Mouse (Mus musculus): ENCODE results near the gene Osbpl9.

The Osbpl9 gene

GRCm38 (mm10) chr4:109201582-109202424 lies at the start of gene Osbpl9:
Gene Osbpl9, minus strand, starts transcription at chr4:109202272.
- in situ Hi-C loops (cut with MseI, MboI): no loop called here

- in situ Hi-C loops (cut with MseI, MboI): no loop called here
Measured at GRCm38 (mm10) chr4:109251605-109252004, 49.5 kb upstream of the Osbpl9 start.

GRCm38 (mm10) chr4:109245016-109245620 lies 43.0 kb upstream of the Osbpl9 start:
- in situ Hi-C loops (cut with MseI, MboI): no loop called here

GRCm38 (mm10) chr4:109244506-109244905 lies 42.4 kb upstream of the Osbpl9 start:
- in situ Hi-C loops (cut with MseI, MboI): no loop called here

DNA sequence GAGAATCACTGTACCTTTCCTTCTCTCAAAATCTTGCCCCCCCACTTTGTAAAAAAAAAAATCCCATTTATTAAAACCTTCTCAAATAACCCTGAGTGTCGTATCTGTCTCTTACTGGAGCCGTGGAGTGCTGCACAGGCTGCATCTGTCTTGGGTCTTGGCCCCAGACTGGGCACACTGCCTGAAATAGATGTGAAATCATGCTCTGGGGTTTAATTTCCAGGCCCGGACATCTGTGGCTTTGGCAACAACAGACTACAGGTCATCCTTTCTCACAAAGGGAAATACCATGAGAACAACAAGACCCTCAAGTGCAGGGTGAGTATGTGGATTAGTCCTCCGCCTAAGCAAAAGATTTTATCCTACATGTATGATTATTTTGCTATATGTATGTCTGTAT lies 39.9 kb upstream of the Osbpl9 start:
- in situ Hi-C loops (cut with MseI, MboI): no loop called here

- in situ Hi-C loops (cut with MseI, MboI): no loop called here
Measured at GRCm38 (mm10) chr4:109241221-109241620, 39.1 kb upstream of the Osbpl9 start.

DNA sequence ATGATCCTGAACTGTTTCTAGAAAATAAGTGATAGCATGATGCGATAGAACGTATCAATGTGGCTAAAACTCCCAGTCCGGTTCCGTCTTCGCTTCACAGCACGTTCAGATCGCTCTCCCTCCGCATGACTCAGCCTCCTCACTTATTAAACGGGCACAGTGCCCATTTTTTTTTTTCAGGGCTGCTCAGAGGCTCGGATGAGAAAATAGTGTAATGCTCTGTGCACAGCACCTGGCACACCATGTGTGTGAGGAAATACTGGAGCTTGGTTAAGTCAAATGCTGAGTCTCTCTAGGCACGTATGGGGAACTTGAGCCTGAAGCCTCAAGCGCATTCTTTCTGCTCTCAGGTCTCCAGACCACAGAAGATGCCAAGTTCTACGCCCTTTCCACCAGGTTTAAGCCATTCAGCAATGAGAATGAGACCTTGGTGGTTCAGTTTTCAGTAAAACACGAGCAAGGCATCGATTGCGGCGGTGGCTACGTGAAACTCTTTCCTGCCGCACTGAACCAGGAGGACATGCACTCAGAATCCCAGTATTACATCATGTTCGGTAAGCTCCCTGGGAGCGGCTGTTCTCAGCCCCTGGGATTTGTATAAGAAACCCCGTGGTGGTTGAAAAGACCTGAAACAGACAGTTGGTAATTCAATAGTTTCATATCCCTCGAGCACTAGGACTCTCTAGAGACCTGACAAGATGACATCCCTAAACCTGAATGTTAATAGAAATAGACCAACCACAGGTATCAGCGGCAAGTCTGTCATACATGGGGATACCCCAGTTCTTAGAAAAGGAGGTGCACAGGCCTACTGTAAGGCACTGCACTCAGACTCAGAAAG lies 36.6 kb upstream of the Osbpl9 start:
- in situ Hi-C loops (cut with MseI, MboI): no loop called here

- in situ Hi-C loops (cut with MseI, MboI): no loop called here
Measured at GRCm38 (mm10) chr4:109236186-109236879, 34.3 kb upstream of the Osbpl9 start.

- in situ Hi-C loops (cut with MseI, MboI): no loop called here
Measured at GRCm38 (mm10) chr4:109234806-109235350, 32.8 kb upstream of the Osbpl9 start.

DNA sequence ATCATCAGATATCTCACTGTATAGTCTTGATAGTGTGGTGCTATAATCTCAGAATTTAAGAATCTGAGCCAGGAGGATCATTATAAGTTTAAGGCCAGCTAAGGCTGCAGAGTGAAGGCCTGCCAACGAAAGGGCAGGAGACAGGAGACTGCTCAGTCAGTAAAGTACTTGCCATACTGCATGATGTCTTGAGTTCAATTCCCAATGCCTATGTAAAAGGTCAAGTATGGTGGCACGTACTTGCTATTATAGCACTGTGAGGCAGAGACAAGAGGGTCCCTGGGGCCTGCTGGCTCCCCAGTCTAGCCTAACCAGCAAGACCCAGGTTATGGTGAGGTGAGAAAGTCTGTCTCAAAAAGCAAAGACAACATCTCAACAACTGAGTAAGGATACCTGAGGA lies 32.1 kb upstream of the Osbpl9 start, which contains the start of gene Calr4:
Gene Calr4 (plus strand): TSS at position 301 of the 400 bp plus-strand sequence.
- in situ Hi-C loops (cut with MseI, MboI): no loop called here

GRCm38 (mm10) chr4:109229766-109230279 lies 27.8 kb upstream of the Osbpl9 start:
- in situ Hi-C loops (cut with MseI, MboI): no loop called here

DNA sequence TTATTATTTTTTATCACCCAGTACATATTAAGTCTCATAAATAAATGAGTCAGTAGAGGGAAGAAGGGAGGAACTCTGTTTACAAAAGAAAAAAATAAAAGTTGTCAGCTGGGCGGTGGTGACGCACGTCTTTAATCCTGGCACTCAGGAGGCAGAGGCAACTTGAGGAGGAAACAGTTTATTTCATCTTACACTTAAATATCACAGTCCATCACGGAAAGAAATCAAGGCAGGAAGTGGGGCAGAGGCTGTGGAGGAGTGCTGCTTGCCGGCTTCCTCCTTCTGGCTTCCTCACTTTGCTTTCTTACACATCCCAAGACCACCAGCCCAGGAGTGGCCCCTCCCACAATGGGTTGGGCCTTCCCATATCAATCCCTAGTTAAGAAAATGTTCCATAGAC lies 24.0 kb upstream of the Osbpl9 start:
- in situ Hi-C loops (cut with MseI, MboI): no loop called here

DNA sequence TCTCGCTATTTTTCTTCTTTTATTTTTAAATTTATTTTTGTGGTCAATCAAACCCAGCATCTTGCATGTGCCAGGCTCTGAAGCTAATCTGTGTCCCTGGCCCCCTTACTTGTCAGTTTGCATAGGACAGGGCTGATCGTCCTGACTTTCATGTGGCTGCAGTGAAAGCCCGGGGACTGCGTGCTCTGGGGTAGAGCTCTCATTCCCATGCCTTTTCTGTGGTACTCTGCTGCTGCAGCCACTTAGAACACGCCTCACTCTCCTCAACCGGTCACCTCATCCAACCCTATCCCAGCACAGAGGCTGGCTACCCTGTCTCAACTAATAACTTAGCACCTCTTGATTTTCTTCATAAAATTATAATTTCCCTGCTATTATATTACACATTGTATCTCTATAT lies 23.5 kb upstream of the Osbpl9 start:
- in situ Hi-C loops (cut with MseI, MboI): no loop called here

DNA sequence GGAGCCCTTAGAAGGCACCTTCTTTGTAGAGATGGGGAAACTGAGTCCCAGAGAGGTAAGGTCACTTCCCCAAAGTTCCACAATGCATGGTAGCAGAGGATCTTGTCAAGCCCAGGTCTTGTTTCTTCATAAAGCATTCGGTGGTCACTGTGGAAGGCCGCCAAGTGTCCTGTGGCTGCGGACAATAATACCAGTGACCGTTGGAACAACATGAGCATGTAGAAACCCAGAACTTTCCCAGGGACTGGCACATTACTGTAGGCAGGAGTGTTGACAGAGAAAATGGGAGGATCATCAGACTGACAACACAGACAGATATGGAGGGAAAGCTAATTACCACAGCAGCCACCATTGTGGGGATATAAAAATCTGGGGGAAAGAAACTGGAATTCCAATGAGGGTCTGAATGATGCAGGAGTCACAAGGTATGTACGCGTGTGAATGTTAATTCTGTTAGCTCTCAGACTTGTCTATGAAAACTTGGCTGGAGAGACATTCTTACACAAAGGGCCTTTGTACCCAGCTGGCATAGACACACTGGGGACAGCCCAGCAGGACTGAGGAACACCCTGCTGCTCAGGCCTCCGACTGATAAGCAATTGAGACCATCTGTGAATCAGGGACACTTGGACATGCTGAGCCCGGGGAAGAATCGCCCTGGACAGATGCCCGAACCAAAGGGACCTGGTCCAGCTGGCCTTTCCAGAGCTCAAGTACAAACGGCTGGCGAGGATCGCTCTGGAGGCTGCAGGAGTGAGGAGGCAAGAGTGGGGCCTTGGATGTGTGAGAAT lies 22.9 kb upstream of the Osbpl9 start:
- in situ Hi-C loops (cut with MseI, MboI): no loop called here

DNA sequence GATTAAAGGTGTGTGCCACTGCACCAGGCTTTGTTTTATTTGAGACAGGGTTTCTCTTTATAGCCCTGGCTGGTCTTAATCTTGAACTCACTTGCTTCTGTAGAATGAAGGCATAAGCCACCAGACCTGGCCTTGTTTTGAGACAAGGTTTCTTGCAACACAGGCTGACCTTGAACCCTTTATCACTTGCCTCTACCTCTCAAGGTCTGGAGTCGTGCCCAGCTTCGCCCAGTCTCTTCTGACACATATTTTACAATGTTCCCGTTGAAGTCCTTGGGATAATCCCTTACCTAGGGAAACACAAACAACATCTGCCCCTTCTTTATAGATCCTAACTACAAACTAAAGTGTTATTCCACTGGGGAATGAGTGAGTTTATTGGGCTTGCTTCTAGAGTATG lies 19.9 kb upstream of the Osbpl9 start:
- in situ Hi-C loops (cut with MseI, MboI): no loop called here

DNA sequence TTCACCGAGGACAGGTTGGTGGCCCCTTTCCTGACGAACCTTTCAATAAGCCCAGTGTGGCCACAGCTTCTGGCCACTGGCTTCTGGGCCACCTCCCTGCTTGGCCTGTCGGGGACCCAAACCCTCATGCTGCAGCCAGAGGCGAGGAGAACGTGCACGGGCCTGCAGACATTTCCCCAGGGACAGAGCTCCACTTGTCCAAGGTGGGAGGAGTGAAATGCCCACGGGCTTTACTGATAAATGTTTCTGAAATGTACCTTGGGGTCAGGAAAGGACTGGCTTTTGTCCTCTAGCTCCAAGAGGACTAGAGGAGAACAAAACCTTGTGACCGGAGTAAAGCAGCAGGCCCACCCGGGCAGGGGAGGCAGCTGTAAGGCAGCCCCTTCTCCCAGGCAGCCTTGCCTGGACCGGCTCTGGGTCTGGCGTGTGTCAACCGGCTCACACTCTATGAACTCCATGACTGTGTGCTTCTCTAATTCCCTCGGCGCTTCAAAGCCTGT lies 18.4 kb upstream of the Osbpl9 start:
- in situ Hi-C loops (cut with MseI, MboI): no loop called here

DNA sequence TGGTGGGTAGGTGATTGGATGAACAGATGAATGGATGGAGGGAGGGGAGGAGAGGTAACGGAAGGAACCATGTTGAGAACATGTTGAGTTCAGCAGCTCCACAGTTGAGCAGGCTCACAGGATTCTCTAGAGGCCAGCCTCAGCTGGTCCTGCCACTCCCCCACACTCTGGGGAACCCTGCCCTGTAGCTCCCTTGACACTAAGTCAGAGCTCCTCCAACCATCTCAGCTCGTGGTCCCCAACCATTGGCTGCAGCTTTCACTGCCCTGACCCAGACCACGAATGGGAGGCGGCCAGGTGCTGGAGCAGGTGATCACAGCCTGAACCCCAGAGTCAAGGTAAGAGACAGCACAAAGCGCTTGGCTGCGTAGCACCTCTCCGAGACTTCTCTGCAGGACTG lies 15.9 kb upstream of the Osbpl9 start:
- in situ Hi-C loops (cut with MseI, MboI): no loop called here

DNA sequence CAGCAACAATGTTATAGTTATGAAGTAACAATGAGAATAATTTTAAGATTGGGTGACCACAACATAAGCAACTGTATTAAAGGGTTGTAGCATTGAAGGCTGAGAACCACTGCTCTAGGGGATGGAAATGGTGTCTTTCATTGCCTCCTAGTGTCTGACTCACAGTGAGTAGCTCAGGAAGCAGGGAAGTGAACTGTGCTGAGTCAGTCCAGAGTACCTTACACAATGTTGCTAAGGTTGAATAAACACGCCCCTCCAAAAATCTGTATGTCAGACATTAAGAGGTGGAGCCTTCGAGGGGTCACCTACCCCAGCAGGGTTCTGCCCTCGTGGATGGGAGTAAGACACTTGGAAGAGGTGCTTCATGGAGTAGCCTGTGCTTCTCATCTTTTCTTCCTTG lies 11.9 kb upstream of the Osbpl9 start:
- in situ Hi-C loops (cut with MseI, MboI): no loop called here

GRCm38 (mm10) chr4:109210881-109211280 lies 8.8 kb upstream of the Osbpl9 start:
- in situ Hi-C loops (cut with MseI, MboI): no loop called here

DNA sequence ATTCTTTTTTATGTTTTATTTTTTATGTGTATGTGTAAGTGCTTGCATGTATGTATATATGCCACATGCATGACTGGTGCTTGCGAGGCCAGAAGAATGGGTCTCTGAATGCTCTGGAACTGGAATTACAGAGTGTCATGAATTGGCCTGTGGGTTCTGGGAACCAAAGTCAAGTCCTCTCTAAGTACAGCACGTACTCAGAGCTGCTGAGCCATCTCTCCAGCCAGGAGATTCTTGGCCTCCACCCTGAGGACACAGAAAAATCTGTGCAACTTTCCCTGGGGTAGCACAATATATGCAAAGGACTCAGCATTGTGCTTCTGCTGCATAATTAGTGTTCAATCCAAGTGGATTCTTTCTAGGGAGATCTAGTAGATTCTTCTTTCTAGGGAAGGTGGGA lies 8.2 kb upstream of the Osbpl9 start:
- in situ Hi-C loops (cut with MseI, MboI): no loop called here
